Mouse (Mus musculus): ENCODE results near the gene Ttc38. TPM values are rescaled to one million over a fixed set of nuclear protein-coding genes. Genes with fewer than 3 reads are reported as not detected.

The Ttc38 gene
- polyA plus RNA-seq (2015; fragmentation: Nextera tagmentation; extraction: Ambion mirVana) = 2.6 and 3.7 TPM in 2 replicates

DNA sequence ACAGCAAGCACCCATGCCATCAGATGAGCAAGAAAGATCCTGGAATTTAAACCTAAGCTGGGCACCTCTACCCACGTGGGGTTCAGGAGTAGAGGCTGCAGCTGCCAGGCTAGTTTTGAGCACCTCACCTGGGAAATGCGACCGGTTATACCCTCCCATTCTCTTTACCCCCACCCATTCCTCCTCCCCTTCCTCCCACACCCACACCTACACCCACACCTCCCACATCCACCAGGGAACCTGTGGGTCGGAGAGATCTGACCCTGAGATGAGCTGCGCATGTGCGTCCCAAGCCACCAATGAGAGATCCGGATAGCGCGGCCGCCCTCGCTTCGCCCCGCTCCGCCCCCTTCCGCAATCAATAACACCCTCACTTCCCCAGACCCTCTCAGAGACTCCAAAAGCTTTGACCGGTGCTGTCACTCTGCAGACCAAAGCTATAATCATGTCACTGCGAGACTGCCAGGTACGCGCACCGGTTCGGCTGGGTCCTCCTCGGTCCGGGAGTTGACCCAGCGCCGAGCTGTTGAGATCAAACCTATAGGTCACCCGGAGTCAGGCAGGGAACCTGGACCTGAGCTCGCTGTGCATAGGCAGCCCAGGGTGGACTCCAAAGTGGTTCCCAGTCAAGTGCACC lies at the start of gene Ttc38:
Gene Ttc38, plus strand, starts transcription at position 353 of the 637 bp plus-strand sequence.

DNA sequence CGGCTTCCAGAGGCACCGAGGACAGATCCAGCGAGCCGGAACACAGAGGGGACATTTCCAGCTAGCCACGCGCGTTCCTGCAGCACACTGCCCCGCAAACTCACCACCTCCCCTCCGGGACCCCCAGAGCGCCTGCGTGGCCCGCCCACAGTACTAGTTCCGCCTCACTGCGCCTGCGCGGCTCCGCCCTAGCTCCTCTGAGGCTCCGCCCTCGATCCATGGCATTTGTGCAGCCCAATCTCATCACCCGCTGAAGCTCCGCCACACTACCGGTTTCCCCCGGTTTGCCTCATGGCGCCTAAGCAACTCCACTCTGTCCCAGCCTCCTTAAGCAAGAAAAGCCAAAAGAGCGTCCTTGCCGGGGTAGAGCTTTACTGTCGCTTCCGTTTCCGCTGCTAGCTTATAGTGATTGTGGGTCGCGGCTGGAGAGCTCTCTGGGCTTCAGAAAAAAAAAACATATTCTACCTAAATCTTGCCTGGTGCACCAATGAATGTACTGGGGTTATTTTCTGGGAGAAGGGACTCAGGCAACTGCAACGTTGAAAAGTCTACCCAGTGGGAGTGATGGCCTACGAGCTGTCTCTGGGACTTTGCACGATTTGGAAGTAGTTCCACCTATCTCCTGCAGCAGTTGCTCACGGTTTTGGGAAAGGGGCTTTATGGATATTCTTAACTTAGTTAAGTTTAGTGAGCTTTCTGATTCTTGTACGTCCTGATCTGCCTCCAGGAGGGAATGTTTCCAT lies 20.4 kb upstream of the Ttc38 start, which contains the start of gene Cdpf1:
Gene Cdpf1, minus strand, starts transcription at position 163 of the 743 bp plus-strand sequence.

DNA sequence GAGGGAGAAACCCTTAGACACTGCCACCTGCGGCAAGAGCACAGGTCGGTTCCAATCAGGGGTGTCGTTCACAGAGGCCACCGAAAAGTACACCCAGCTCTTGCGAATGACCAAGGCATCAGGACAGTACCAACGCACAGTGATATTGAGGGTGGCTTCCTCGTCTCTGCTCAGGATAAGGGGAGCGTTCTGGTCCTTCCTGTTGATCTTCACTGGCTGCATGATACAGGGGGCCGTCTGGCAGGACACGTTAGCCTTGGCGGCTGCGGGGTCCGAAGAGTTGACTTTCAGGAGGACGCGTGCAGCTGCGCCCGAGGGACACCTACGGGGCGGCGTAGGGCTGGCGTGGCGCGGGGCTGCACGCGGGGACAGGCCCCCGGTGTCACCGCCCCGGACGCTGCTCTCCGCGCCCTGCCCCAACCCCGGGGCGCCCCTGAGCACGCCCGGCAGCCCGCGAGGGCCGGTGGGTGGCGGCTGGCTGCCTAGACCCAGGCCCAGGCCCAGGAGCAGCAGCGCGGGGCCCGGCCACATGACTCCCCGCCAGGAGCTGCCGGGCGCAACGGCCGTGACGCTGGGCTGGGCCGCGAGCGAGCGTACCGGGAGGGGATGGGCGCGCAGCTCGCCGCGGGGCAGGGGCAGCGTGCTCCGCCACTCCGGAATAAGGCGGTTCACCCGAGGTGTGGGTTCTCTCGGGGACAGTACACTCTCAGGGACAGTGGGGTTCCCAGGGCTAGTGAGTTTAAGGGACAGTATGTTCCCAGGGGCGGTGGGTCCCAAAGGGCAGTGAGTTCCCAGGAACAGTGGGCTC lies 10.7 kb upstream of the Ttc38 start, which contains the start of gene Pkdrej:
Gene Pkdrej, minus strand, starts transcription at position 532 of the 808 bp plus-strand sequence.

DNA sequence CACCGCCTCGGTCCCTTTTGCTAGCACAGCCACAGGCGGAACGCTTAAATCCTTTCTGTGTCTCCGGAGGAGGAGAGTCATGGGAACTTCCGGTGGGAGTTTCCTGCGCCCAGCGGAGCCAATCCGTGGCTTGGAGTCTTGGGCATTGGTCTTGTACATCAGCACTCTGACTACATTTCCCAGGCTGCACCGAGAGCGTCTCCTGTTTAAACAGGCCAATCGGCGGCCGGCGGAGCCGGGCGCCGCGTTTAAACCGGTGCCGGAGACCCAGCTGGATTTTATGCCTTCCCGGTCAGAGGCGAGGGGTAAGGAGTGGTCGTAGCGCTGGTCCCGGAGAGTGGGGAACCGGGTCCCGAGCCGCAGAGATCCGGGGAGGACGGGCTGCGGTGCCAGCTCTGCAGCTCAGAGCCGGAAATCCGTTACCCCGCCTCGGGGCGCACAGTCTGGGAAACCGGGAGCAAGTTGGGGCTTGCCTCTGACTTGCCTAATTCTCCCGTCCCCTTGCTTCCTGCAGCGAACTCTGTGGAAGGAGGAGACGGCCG lies 27.5 kb downstream of the Ttc38 start, which contains the start of gene Gtse1:
Gene Gtse1, plus strand, starts transcription at position 256 of the 542 bp plus-strand sequence.

DNA sequence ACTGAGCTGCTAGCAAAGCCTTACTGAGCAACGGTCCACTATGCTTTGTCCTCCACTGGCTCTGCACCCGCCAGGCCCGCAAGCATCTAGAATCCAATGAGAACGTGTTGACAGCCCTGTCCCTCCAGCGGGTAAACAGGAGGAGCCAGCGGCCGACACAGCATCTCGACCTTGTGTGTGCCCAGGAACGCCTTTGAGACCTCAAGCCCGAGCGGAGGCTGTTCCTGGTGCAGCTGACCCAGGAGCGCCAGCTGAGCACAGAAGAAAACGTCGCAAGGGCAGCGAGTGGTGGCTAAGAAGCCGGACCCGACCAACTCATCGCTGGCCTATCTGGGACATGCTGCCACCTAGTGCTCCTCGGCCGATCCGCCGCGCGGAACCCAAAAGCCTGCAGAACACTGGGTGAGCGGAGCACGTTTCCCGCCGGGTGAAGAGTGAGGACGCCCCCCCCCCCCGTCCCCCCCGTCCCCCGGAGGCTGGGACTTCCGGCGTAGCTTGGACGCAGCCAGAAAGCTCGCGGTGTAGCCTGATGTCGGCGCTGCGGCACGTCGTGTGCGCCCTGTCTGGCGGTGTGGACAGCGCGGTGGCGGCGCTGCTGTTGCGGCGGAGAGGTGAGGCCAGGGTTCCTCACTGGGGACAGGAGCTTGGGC lies 46.9 kb downstream of the Ttc38 start, which contains the start of gene Trmu:
Gene Trmu, plus strand, starts transcription at position 465 of the 650 bp plus-strand sequence.

Other genes with a start within 250 kb of the Ttc38 start
- gene Wnt7b, start 249.8 kb upstream of the Ttc38 start, polyA plus RNA-seq (2015; fragmentation: Nextera tagmentation; extraction: Ambion mirVana) = 0.12 and 0.47 TPM in 2 replicates
- 0.61 and 0.87 TPM in 2 replicates for gene Ppara, start 97.3 kb upstream of the Ttc38 start, polyA plus RNA-seq (2015; fragmentation: Nextera tagmentation; extraction: Ambion mirVana)
- gene Cdpf1, start 20.6 kb upstream of the Ttc38 start, polyA plus RNA-seq (2015; fragmentation: Nextera tagmentation; extraction: Ambion mirVana) = 26.0 and 30.1 TPM in 2 replicates
- gene Pkdrej, start 10.6 kb upstream of the Ttc38 start, polyA plus RNA-seq (2015; fragmentation: Nextera tagmentation; extraction: Ambion mirVana) = 0.04 TPM in 2 replicates
- gene Gtse1, start 27.4 kb downstream of the Ttc38 start, polyA plus RNA-seq (2015; fragmentation: Nextera tagmentation; extraction: Ambion mirVana) = 20.1 and 20.3 TPM in 2 replicates
- 19.9 and 20.7 TPM in 2 replicates for gene Trmu, start 47.0 kb downstream of the Ttc38 start, polyA plus RNA-seq (2015; fragmentation: Nextera tagmentation; extraction: Ambion mirVana)
- 0.37 and 0.56 TPM in 2 replicates for gene Celsr1, start 201.5 kb downstream of the Ttc38 start, polyA plus RNA-seq (2015; fragmentation: Nextera tagmentation; extraction: Ambion mirVana)
- gene Gramd4, start 225.4 kb downstream of the Ttc38 start, polyA plus RNA-seq (2015; fragmentation: Nextera tagmentation; extraction: Ambion mirVana) = 14.2 TPM in 2 replicates

Measured in spleen, postnatal 0 days (tissue).